ENCODE assay signal across 15 mouse cellular contexts in the genomic region with DNA sequence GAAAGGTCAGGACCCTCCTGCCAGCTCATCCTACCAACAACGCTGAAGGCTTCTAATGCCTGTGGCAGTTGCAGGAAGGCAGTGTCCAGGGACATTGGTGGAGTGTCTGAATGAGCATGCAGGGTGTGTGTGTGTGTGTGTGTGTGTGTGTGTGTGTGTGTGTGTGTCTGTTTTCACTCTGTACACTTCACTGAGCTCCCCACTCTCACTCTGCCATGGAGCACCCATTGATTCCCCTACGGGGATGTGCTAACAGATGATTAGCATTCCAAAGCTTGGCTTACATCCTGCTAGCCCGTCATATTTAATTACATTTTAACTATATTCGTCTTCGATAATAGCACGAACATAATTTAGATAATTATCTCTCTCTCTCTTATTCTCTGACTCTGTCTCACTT.
DNase-seq lines count a peak whose midpoint lies in the region; ATAC-seq and TF ChIP-seq lines count a peak whose summit lies in the region.
"Had no signal": no experiment of that assay in that cellular context is flagged by ENCODE, and none has a peak within 500 bp of the region (broad histone marks: within the 10 kb centered on the region; RNA-seq: fewer than 3 reads in every experiment).

No protein-coding gene starts in this region.

- no peak overlapping the region for H3K27ac ChIP-seq in midbrain, embryonic 14.5 days (replicated peaks; ENCODE audit: low read depth, low read length)
- no peak overlapping the region for H3K27ac ChIP-seq in midbrain, postnatal 0 days (ENCODE audit: low read depth, low read length)
- no peak overlapping the region for H3K27ac ChIP-seq in embryonic facial prominence, embryonic 14.5 days (replicated peaks; ENCODE audit: low read depth, low read length)
- H3K27ac ChIP-seq in hindbrain, embryonic 15.5 days (replicated peaks) = no peak overlapping the region

- no peaks in the 10 kb centered on the region for H3K9me3 ChIP-seq in midbrain, embryonic 14.5 days (ENCODE audit: control insufficient read depth, low read length)
- H3K9me3 ChIP-seq in midbrain, postnatal 0 days (ENCODE audit: low read length) = no peaks in the 10 kb centered on the region
- no peaks in the 10 kb centered on the region for H3K9me3 ChIP-seq in embryonic facial prominence, embryonic 14.5 days (ENCODE audit: control insufficient read depth, low read length)
- no peaks in the 10 kb centered on the region for H3K9me3 ChIP-seq in hindbrain, embryonic 15.5 days

- no peak overlapping the region for H3K4me3 ChIP-seq in midbrain, embryonic 14.5 days (replicated peaks; ENCODE audit: low read depth, low read length)
- H3K4me3 ChIP-seq in midbrain, postnatal 0 days (ENCODE audit: low read depth, low read length) = no peak overlapping the region
- no peak overlapping the region for H3K4me3 ChIP-seq in embryonic facial prominence, embryonic 14.5 days (ENCODE audit: low read depth, low read length)
- no peak overlapping the region for H3K4me3 ChIP-seq in hindbrain, embryonic 15.5 days

- TF ChIP-seq CTCF in midbrain, postnatal 0 days (IDR thresholded peaks at IDR 0.05) = no peak

- no peaks in the 10 kb centered on the region for H3K27me3 ChIP-seq in midbrain, embryonic 14.5 days (ENCODE audit: control insufficient read depth, insufficient read depth, low read length)
- H3K27me3 ChIP-seq in midbrain, postnatal 0 days (ENCODE audit: insufficient read depth, low read length) = no peaks in the 10 kb centered on the region
- no peaks in the 10 kb centered on the region for H3K27me3 ChIP-seq in embryonic facial prominence, embryonic 14.5 days (replicated peaks; ENCODE audit: control insufficient read depth, insufficient read depth, low read length)
- H3K27me3 ChIP-seq in hindbrain, embryonic 15.5 days = no peaks in the 10 kb centered on the region
- H3K27me3 ChIP-seq: Patski had no signal

- ATAC-seq in midbrain, embryonic 14.5 days (ENCODE audit: low FRiP score, low TSS enrichment) = no peak
- no peak for ATAC-seq in midbrain, postnatal 0 days (ENCODE audit: low FRiP score)
- ATAC-seq in embryonic facial prominence, embryonic 14.5 days (ENCODE audit: low read depth) = no peak
- peak; percentile 62; the same call in 1 of the 2 replicates for ATAC-seq in hindbrain, embryonic 15.5 days (ENCODE audit: low FRiP score, low read depth)
- ATAC-seq in megakaryocyte progenitor cell, adult 5-6 weeks (replicated peaks; ENCODE audit: poor library complexity) = no peak
- ATAC-seq: activated CD4-positive, CD25-positive, alpha-beta regulatory T cell, adult 4 months; liver, postnatal 0 days; Patski had no signal

- peak; percentile 53 for DNase-seq in midbrain, embryonic 14.5 days
- DNase-seq in midbrain, postnatal 0 days (ENCODE audit: low spot score) = no peak
- DNase-seq in embryonic facial prominence, embryonic 14.5 days (ENCODE audit: low spot score) = peak; percentile 40
- no peak for DNase-seq in urinary bladder, postnatal 4 days (ENCODE audit: low spot score in 2 of 2)
- DNase-seq in ovary, postnatal 10 days (ENCODE audit: low spot score) = no peak
- DNase-seq: adrenal gland, postnatal 25 days; cerebellum, adult 9-11 months; gastrocnemius, postnatal 25 days; kidney, postnatal 4 days; liver; liver, postnatal 0 days had no signal

- H3K4me2 ChIP-seq in midbrain, embryonic 14.5 days (ENCODE audit: low read length) = no peak overlapping the region
- no peak overlapping the region for H3K4me2 ChIP-seq in midbrain, postnatal 0 days (ENCODE audit: low read depth, low read length, poor library complexity, severe bottlenecking)
- no peak overlapping the region for H3K4me2 ChIP-seq in embryonic facial prominence, embryonic 14.5 days (ENCODE audit: low read depth, low read length)
- H3K4me2 ChIP-seq in hindbrain, embryonic 15.5 days = no peak overlapping the region

- WGBS in midbrain, embryonic 14.5 days = 49% methylated on average over 6 of the region's 6 CpGs
- 46% methylated on average over 6 of the region's 6 CpGs for WGBS in midbrain, postnatal 0 days
- WGBS in embryonic facial prominence, embryonic 14.5 days = 43% methylated on average over 6 of the region's 6 CpGs
- WGBS in hindbrain, embryonic 15.5 days = 45% methylated on average over 6 of the region's 6 CpGs

- H3K9ac ChIP-seq in midbrain, embryonic 14.5 days (replicated peaks; ENCODE audit: low read length) = no peak overlapping the region
- no peak overlapping the region for H3K9ac ChIP-seq in midbrain, postnatal 0 days (replicated peaks; ENCODE audit: low read length, poor library complexity, severe bottlenecking)
- no peak overlapping the region for H3K9ac ChIP-seq in embryonic facial prominence, embryonic 14.5 days (ENCODE audit: low read depth, low read length)
- no peak overlapping the region for H3K9ac ChIP-seq in hindbrain, embryonic 15.5 days
- H3K9ac ChIP-seq: liver, postnatal 0 days had no signal

- H3K36me3 ChIP-seq in midbrain, embryonic 14.5 days (ENCODE audit: control insufficient read depth, insufficient read depth, low read length) = no peaks in the 10 kb centered on the region
- H3K36me3 ChIP-seq in midbrain, postnatal 0 days (ENCODE audit: insufficient read depth, low read length) = no peaks in the 10 kb centered on the region
- no peaks in the 10 kb centered on the region for H3K36me3 ChIP-seq in embryonic facial prominence, embryonic 14.5 days (ENCODE audit: control insufficient read depth, insufficient read depth, low read length)
- no peaks in the 10 kb centered on the region for H3K36me3 ChIP-seq in hindbrain, embryonic 15.5 days

- peaks cover 20% of the 10 kb centered on the region; the same call in 1 of the 2 replicates for H3K4me1 ChIP-seq in midbrain, embryonic 14.5 days (ENCODE audit: control insufficient read depth, insufficient read depth, low read length)
- H3K4me1 ChIP-seq in midbrain, postnatal 0 days (ENCODE audit: insufficient read depth, low read length) = 0 out of 2 replicates have a peak, but pooled peaks cover 5% of the 10 kb centered on the region
- H3K4me1 ChIP-seq in embryonic facial prominence, embryonic 14.5 days (ENCODE audit: control insufficient read depth, insufficient read depth, low read length) = peaks cover 20% of the 10 kb centered on the region
- H3K4me1 ChIP-seq in hindbrain, embryonic 15.5 days (replicated peaks) = peaks cover 59% of the 10 kb centered on the region

Comparison
In these comparisons a context has a peak if more than half of its experiments do, and no peak if none do; other contexts are left out.
1. DNase-seq: peak in midbrain, embryonic 14.5 days (single experiment) and embryonic facial prominence, embryonic 14.5 days (single experiment); none in midbrain, postnatal 0 days (single experiment), urinary bladder, postnatal 4 days (0 of 2) and ovary, postnatal 10 days (single experiment).